Mouse (Mus musculus): Measurements from ENCODE around the gene Tspan11.

Gene Tspan11

DNA sequence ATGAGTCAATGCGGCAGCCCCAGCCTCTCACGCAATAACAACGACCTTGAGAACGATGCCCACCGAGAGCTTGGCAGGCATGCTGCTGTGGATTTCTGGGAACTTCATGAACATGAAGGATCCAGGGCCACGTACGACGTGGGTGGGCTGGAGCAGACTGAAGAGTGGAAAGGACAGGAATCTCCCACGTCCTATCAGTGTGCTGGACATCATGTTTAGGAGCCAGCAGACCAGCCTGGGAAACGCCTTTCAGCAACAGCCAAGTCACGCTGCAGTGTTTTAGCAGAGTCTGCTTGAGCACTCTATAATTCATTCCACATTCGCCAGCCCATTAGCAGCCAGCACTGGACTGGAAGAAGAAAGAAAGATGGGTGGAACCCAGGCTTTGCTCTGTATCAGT lies 10.4 kb upstream of the Tspan11 start:
- no peak for DNase-seq (ENCODE audit: low read depth, low spot score)

DNA sequence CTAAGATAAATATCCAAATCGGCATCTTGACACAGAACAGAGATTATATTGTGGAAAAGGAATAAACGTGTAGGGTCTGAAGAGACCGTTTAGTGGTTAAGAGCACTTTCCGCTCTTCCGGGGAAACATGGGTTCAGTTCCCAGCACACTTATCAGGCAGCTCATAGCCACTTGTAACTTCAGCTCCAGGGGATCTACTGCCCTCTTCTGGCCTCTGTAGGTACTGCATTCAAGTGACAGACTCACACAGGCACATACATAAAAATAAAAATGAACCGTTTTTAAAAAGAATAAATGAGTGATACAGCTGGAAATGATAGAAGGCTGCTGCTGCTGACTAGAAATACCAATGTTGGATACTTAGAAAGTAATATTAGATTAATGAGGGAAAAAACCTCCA lies 7.9 kb upstream of the Tspan11 start:
- DNase-seq (ENCODE audit: low read depth, low spot score): no peak

DNA sequence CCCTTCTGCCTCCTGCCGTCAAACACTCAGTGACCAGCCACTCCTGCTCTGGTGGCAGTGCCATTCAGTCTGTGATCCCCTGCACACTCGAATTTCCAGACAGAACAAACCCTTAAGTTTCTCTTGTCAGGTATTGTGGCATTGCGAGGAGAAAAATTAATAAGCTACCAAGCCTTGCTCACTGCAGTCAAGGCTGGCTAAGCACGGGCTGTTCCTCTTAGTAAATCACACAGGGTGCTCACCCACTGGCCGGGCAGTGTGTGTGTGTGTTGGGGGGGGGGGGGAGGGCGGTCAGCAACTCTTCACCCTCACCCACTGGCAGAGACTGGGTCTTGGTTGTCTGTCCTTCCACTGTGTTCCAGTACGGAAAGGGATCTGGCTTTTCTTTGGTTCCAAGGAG lies 473 bp upstream of the Tspan11 start:
- DNase-seq (ENCODE audit: low read depth, low spot score): no peak

DNA sequence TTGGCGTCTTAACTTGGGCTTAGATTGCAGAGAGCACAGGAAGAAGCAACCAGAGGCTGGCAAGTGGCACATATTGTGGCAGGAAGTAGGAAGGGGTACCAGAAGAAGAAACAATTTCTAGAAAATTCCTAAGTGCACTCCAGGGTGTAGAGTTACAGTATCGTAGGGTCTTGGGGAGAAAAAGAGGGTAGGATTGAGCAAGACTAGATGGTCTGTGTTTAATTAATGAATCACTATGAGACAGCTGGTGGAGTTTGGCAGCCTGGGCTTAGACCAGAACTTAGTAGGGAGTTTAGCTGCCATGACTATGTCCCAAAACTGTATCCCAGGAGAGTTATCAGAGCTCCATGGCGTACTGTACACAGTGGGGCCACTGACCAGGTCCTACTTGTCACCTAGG lies 1.2 kb downstream of the Tspan11 start:
- DNase-seq (ENCODE audit: low read depth, low spot score): no peak

DNA sequence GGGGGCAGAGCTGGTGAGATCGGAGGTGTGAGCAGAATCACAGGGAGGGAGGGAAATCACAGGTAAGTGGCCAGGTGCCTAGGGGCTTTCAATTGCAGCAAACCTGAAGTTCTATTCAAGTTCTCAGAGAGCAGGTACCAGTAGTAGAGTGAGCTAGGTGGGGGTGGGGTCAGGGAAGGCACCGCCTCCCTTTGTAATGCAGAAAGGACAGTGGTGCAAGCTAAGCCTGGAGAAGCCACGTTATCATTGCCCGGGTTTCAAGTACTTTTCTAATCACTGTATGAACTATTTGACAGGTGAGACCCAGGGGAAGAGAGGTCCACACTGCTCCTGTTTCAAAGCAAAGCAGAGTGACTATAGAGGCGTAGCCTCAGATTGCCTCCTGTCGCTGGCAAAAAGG lies 6.2 kb downstream of the Tspan11 start:
- no peak for DNase-seq (ENCODE audit: low read depth, low spot score)

DNA sequence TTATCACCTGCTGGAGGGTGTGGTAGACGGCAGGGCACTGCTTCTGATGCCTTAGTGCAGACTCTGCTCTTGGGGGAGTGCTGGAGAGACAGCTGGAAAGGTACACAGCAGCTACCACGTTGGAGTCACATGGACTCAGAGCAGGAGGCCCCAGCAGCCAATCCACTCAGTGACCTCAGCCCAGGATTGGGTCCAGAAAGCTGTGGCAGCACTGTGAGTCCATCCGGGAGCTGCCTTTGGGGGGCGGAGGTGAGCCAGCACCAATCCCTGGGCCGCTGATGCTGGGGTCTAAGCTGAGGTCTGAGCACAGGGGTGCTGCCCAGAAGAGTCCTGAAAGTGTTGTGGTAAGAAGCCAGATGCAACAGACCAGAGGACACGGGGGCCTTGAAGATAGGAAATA lies 7.6 kb downstream of the Tspan11 start:
- DNase-seq (ENCODE audit: low read depth, low spot score): no peak

DNA sequence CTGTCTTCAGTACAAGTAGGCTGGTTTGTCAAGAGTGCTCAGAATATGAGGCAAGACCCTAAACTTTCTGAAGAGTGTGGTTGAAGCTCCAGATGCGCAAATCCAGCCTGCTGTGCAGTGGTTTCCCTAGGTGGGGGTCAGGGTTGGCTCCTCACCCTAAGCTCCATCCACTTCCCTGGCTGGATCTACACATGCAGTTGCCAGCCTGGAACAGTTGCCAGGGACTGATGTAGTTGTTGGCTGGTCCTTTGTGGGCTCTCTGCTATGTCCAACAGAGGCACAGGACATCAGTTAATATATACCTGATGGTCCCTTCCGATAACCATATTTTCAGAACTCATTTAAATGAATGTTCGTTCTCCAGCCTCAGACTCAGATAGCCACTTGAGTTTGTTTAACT lies 9.0 kb downstream of the Tspan11 start:
- no peak for DNase-seq (ENCODE audit: low read depth, low spot score)

DNA sequence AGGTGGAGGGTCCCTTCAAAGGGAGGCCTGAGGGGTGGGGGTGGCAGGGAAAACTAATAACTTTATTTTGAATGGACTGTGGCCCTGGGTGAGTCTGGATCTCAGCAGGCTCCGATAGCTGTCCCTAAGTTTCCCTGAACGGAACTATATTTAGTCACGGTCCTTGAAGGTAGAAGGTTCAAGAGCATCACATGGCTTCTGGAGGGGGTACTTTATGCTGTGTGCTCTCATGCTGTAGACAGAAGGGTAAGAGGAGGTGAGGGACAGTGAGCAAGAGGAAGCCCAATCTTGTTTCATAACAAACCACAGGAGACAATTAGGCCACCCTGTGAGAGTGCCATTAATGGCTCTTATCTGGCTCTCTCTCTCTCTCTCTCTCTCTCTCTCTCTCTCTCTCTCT lies 10.0 kb downstream of the Tspan11 start:
- no peak for DNase-seq (ENCODE audit: low read depth, low spot score)

DNA sequence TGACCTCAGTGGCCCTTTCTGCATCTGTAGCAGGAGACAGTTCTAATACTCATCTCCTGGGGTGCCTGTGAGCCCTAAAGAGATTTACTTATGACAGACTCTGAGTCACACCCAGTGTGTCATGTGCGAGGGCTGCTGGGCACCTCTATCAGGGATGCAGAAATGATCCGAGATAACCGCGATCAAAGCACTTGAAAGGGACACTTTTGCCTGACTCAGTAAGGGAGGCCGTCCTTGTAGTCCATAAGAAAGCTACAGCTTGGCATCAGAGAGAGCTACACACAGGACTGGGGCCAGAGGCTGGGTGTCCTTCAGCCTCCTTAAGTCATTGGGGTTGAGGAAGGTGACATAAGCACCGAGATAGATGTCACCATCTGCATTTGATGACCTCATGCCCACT lies 12.7 kb downstream of the Tspan11 start:
- DNase-seq (ENCODE audit: low read depth, low spot score): no peak

DNA sequence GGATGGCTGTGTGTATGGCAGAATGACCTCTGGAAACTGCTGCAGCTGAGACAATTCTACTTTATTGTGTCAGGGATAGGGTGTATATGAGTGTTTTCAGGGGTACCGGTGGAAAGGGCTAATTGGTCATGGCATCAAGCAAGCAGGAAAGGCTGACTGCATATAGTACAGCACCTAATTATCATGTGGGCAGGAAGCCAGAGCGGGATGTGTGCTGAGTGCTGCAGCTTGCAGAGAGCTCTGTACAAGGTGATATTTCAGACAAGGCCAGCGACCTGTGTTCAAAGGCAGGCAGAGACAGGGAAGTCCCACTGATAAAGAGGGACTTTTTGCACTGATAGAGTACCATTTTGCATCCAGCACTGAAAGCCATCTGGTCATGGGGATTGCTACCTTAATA lies 13.9 kb downstream of the Tspan11 start:
- no peak for DNase-seq (ENCODE audit: low read depth, low spot score)

DNA sequence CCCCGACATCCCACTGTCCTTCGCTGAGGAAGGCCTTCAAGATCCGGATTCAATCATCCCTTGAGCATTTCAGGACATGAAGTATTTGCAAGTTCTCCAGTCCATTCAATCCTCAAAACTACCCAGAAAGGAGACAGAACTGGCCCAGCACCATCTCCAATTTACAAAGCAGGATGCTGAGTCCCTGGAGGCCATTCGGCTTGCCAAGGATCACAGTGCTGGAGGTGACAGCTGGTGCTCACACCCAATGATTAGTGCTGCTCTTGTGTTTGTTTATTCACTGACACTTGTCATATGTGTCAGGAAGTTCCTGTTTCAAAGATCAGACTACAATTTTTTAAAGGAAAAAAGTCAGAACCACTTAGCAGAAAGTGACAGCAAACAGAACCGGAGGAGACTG lies 14.3 kb downstream of the Tspan11 start:
- DNase-seq (ENCODE audit: low read depth, low spot score): no peak

DNA sequence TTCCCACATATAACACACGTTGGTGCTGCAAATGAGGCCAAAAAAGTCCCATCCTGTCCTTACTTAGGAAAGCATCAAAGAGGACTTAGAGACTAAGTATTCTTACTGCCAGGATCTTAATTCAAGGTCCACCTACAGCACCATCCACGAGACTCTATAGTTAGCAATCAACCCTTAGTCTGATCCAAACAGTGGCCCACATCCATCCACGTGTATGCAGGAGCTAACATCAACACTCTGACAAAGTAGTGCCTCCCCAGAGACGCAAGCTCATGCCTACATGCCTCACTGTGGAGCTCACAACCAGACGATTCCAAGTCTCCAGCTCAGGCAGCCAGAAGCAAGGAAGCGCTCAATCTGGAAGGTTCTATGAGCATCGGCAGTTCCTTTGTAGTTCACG lies 15.2 kb downstream of the Tspan11 start:
- DNase-seq (ENCODE audit: low read depth, low spot score): no peak

DNA sequence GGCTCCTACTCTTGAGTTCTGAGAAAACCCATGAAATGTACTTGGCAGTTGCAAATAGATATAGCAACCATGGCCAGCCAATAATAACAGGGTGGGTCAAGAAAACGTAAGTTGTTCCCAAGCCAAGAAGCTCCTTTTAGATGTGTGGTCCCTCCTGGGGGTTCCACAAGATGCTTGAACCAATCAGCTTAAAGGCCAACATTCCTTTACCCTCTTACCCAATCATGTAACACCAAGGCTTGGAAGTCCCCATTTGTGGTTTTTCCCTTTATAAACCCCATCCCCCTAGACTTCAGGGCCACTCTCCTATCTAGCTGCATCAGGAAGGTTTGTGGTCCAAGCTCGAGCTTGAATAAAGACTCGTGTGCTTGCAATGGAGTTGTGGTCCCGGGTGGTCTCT lies 23.2 kb downstream of the Tspan11 start:
- no peak for DNase-seq (ENCODE audit: low read depth, low spot score)

DNA sequence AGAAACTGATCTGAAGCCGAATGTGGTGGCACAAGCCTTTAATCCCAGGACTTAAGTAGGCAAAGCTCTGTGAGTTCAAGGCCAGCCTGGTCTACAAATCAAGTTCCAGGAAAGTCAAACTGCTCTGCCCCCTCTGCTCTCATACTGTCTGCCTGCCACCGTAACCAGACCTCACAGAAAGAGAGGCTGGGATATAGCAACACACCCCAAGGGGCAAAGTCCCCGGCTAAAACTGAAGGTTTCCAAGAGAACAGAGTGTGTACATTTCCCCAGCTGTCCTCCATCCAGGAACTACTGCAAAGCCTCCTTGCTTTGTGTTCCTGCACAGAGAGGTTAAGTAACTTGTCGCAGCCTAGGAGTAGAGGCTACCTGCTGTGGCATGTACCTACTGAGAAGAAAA lies 24.3 kb downstream of the Tspan11 start:
- DNase-seq (ENCODE audit: low read depth, low spot score): no peak

DNA sequence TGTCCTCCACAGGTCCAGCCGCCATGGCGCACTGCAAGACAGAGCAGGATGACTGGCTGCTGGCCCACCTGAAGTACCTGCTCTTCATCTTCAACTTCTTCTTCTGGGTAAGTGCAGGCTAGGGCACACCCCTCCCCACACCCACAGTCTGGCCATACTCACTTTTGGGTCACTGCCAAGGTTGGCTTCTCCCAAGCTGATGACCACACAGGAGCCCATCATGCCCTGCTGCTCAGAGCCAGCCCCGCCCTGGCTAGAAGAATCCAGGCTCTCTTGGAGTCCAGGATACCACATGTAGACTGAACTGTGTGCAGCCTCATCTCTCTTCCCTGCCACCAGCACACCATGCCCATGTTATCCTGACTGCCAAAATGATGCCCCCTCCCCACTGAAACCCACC lies 25.5 kb downstream of the Tspan11 start:
- no peak for DNase-seq (ENCODE audit: low read depth, low spot score)

DNA sequence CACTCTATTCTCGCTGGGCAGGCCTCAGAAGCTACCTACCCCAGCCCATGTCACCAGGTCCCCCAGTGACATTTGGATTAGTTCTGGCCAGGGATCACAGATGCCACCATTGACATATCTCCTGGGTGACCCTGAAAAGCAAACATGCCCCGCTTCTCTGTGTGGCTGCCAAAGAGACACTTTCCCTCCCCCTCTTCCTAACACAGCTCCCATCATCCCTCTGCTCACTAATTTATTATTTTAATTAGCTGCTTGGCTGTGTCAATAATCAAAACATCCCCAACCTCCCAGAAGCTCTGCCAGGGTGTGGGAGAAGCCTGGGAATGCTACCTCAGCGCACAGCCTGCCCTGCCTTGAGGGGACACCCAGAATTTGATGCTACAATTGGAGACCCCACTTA lies 29.6 kb downstream of the Tspan11 start:
- no peak for DNase-seq (ENCODE audit: low read depth, low spot score)

DNA sequence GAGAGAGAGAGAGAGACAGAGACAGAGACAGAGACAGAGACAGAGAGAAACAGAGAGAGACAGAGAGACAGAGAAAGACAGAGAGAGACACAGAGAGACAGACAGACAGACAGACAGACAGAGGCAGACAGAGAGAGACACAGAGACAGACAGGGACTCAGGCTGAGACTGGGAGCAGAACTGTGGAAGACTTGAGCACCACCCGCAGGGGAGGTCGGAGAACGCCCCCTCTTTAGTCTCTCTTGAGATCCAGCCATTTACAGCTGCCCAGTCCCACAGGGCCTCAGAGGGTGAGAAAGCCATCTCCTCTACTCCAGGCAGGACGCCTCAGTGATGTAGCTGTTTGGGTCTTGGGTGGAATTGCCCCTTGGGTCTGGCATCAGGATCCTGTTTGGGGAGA lies 30.3 kb downstream of the Tspan11 start:
- no peak for DNase-seq (ENCODE audit: low read depth, low spot score)

DNA sequence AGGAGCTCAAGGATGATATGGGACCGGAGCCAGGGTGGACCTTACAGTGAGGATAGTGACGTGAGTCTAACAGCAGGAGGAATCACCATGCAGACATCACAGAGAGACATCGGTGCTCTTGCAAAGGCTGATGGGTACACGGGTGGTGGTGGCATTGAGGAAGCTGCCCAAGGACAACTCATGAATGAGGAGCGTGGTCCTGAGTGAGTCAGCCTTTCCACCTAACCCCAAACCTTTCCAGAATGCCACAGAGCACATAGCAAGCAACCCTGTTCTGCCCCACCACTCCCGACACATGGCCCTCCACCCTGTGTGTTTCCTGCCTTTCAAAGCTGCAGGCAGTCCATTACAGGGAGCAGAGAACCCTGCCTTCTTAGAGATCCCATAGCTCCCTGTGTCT lies 32.1 kb downstream of the Tspan11 start:
- no peak for DNase-seq (ENCODE audit: low read depth, low spot score)

DNA sequence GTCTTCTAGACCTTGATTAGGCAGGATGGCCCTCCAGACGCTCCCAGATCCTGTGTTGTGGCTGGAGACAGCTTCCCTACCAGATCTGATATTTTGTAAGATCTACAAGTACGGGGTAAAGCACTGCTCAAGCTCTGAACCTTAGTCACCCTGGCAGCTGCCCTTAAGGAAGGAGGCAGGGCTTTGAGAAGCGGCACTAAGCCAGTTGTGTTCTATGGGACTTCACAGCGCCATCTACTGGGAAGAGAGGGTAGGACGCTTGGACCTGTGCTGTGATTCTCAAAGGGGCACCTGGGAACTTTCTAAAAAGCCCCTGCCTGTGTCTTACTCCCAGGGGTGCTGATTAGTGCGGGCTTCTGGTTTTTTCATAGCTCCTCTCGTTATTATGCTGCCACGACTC lies 33.3 kb downstream of the Tspan11 start:
- DNase-seq (ENCODE audit: low read depth, low spot score): peak; percentile 3

DNA sequence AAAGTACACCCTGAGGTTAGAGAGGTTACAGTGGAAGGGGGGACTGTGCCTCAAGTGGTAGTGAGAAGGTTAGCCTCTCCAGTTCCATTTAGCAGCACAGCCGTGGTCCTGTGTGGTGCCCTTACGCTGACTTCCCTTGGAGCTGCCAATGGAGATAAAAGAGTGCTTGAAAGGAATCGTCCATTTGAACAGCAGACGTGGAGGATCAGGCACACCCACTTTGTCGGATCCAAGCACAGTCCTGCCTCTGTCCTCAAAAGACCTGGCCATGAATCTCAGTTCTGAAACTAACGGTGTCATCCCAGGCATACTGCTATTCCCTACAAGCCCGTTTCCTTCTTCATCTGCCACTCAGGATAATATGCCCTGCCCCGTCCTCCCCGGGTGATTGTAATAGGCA lies 34.6 kb downstream of the Tspan11 start:
- no peak for DNase-seq (ENCODE audit: low read depth, low spot score)

DNA sequence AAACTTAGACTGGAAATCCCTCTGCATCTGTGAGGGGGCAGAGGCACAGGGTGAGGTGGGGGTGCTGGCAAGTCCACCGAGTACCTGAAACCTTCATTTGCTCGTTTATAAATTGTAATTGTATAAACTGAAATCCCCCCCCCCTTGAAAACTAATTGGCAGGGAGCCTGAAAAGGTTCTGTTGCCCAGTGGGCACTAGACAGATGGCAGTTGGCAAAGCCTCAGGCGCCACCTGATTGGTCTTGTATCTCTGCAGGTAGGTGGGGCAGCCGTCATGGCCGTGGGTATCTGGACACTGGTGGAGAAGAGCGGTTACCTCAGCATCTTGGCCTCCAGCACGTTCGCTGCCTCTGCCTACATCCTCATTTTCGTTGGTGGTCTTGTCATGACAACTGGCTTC lies 35.9 kb downstream of the Tspan11 start:
- no peak for DNase-seq (ENCODE audit: low read depth, low spot score)

DNA sequence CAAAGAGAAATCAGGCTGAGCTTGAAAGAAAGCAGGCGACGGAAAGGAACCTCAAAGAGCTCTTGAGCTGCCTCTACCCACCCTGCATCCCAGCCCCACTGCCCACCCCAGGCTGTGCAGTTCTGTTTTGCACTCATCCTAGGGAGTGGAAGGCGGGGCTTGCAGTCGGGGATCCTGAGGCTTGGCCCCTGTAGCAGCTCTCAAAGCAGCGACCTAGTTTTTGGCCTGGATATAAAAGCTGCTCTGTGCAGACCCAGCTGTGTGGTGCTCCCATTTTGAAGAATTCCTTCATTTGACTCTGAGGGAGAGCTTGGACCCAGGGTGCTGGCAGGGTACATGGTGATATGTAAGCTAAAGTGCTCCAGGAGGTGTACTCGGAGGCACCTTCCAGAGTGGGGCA lies 37.4 kb downstream of the Tspan11 start:
- no peak for DNase-seq (ENCODE audit: low read depth, low spot score)

DNA sequence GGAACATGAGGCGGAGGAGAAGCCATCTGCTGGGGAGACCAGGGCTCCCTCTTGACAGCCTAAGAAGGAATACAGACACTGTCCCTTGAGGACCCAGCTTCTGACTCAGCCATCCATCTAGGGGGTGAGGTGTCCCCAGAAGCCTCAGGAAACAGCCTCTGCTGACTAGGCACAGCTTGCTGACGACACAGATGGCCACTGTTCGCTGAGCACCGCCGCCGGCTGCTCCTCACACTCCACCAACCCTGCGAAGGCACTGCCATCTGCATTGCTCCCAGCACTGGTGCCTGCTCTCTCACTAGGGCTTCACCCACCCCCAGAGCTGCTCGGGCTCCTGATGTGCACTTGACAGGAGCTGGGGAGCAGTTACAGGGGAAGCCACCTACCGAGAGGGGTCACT lies 38.5 kb downstream of the Tspan11 start:
- no peak for DNase-seq (ENCODE audit: low read depth, low spot score)

DNA sequence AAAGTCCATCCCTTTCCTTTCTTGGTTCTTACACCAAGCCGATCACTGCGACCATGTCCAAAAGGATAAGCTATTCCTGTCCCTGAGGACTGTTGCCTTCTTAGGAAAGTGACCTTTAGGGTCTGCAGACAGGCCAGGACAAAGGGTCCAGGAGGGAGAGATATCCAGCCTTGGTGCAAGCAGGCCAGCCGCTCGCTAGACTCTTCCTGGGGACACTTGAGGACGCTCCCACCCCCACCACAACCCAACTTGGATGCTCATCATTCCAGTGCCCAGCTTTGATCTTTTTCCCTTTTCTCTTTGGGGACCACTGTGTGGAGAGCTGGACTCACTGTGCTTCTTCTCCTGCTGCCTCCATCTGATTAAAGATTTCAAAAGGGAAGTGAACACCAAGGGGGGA lies 41.3 kb downstream of the Tspan11 start:
- no peak for DNase-seq (ENCODE audit: low read depth, low spot score)

DNA sequence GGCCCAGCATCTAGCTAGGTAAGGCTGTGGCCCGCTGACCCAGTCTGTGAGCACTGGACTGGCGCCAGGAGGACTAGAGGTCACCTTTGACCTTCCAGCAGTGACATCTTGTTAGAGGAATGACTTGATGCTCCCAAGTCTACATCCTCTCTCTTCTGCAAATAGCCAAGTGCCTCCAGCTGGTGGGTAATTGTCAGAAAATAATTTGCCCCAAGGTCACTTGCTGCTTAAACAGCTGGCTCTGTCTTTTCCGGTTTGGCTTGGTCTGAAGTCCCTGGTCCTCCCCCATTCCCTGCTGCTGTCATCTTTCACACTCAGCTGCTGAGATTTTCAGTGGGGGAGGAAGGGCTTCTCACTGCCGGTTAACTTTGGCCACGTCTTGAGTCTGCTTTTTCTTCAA lies 45.3 kb downstream of the Tspan11 start:
- no peak for DNase-seq (ENCODE audit: low read depth, low spot score)

Data from c-Kit-negative CD71-positive TER-119-positive erythroid progenitor cells, embryonic 14.5 days (primary cell).